Mouse (Mus musculus): ENCODE results near the gene Galnt7.
A peak's percentile ranks its signal among the peaks of the same experiment; 100 is the strongest.

The Galnt7 gene

GRCm38 (mm10) chr8:57585128-57585442, 67.7 kb downstream of the Galnt7 start:
- DNase-seq (ENCODE audit: low read depth) = no peak

GRCm38 (mm10) chr8:57584416-57585127, 68.3 kb downstream of the Galnt7 start:
- DNase-seq (ENCODE audit: low read depth) = no peak

GRCm38 (mm10) chr8:57579845-57580244, 73.0 kb downstream of the Galnt7 start:
- DNase-seq (ENCODE audit: low read depth) = no peak

GRCm38 (mm10) chr8:57577301-57577700, 75.5 kb downstream of the Galnt7 start:
- no peak for DNase-seq (ENCODE audit: low read depth)

- peak; percentile 95 for DNase-seq (ENCODE audit: low read depth)
These were observed 76.6 kb downstream of the Galnt7 start for GRCm38 (mm10) chr8:57576238-57576637.

GRCm38 (mm10) chr8:57575336-57575735, 77.5 kb downstream of the Galnt7 start:
- DNase-seq (ENCODE audit: low read depth) = no peak

GRCm38 (mm10) chr8:57574398-57574797, 78.4 kb downstream of the Galnt7 start:
- DNase-seq (ENCODE audit: low read depth) = peak; percentile 83

- no peak for DNase-seq (ENCODE audit: low read depth)
These were observed 79.0 kb downstream of the Galnt7 start for GRCm38 (mm10) chr8:57573844-57574243.

- no peak for DNase-seq (ENCODE audit: low read depth)
These were observed 82.9 kb downstream of the Galnt7 start for GRCm38 (mm10) chr8:57569886-57570285.

GRCm38 (mm10) chr8:57569400-57569795, 83.4 kb downstream of the Galnt7 start:
- DNase-seq (ENCODE audit: low read depth) = no peak

GRCm38 (mm10) chr8:57568633-57569399, 84.0 kb downstream of the Galnt7 start:
- DNase-seq (ENCODE audit: low read depth) = no peak

- DNase-seq (ENCODE audit: low read depth) = no peak
These were observed 84.8 kb downstream of the Galnt7 start for GRCm38 (mm10) chr8:57567998-57568397.

GRCm38 (mm10) chr8:57565039-57565438, 87.8 kb downstream of the Galnt7 start:
- DNase-seq (ENCODE audit: low read depth) = no peak

GRCm38 (mm10) chr8:57563726-57564125, 89.1 kb downstream of the Galnt7 start:
- no peak for DNase-seq (ENCODE audit: low read depth)

GRCm38 (mm10) chr8:57562741-57563140, 90.1 kb downstream of the Galnt7 start:
- no peak for DNase-seq (ENCODE audit: low read depth)

GRCm38 (mm10) chr8:57560926-57561325, 91.9 kb downstream of the Galnt7 start:
- no peak for DNase-seq (ENCODE audit: low read depth)

GRCm38 (mm10) chr8:57552102-57553032, 100.5 kb downstream of the Galnt7 start:
- DNase-seq (ENCODE audit: low read depth) = no peak

GRCm38 (mm10) chr8:57547581-57547980, 105.3 kb downstream of the Galnt7 start:
- DNase-seq (ENCODE audit: low read depth) = no peak

- DNase-seq (ENCODE audit: low read depth) = no peak
These were observed 106.0 kb downstream of the Galnt7 start for GRCm38 (mm10) chr8:57546834-57547233.

GRCm38 (mm10) chr8:57546401-57546800, 106.4 kb downstream of the Galnt7 start:
- no peak for DNase-seq (ENCODE audit: low read depth)

- peak; percentile 15 for DNase-seq (ENCODE audit: low read depth)
These were observed 111.4 kb downstream of the Galnt7 start for GRCm38 (mm10) chr8:57541405-57541804.

- no peak for DNase-seq (ENCODE audit: low read depth)
These were observed 111.9 kb downstream of the Galnt7 start for GRCm38 (mm10) chr8:57540951-57541350.

Measured in 416B (cell line).